Mouse (Mus musculus): ENCODE data around the gene Gm11273. TPM values are rescaled to one million over a fixed set of nuclear protein-coding genes. Genes with fewer than 3 reads are reported as not detected.
A peak's percentile ranks its signal among the peaks of the same experiment; 100 is the strongest.

Gm11273 gene
- polyA plus RNA-seq, 1 experiment, result 33.7 TPM

DNA sequence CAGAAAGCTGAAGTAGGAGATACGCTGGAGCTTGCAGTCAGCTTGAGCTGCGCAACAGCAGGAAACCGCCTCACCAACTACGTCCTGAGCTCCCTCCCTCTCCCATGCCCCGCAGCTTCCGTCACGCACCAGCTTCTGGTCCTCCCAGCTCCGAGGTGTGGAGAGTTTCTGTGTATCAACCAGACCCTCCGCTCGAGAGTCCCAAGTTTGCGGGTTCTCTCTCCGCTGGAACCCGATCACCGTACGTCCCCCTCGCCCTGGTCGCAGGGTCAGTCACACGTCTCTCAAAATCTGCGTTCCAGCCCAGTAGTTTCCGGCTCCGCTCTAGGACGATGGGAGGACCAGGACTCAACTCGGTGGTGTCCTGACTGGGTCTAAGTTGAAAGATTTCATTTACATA is 47.8 kb downstream of the Gm11273 start, which contains the start of gene Zscan26:
TSS of gene Zscan26 (minus strand) at position 282 of the 400 bp plus-strand sequence.
- DNase-seq (ENCODE audit: low read depth, low spot score), result peak; percentile 80
- WGBS, result under 1% methylated on average over 23 of the region's 23 CpGs

GRCm38 (mm10) chr13:21453042-21453441 is 48.2 kb downstream of the Gm11273 start:
- no peak for DNase-seq (ENCODE audit: low read depth, low spot score)
- whole genome bisulfite sequencing, result under 1% methylated on average over 13 of the region's 13 CpGs

Other genes with a start within 250 kb of the Gm11273 start
- gene Gpx5, start 208.7 kb downstream of the Gm11273 start, polyA plus RNA-seq (2012; rRNA removed), result 0.53 and 1.4 TPM in 2 replicates
- not detected in 2 replicates for gene Gpx6, start 189.3 kb downstream of the Gm11273 start, polyA plus RNA-seq (2012; rRNA removed)
- gene Olfr1367, start 154.5 kb downstream of the Gm11273 start, polyA plus RNA-seq (2012; rRNA removed), result not detected in 2 replicates
- gene Zscan12, start 138.6 kb downstream of the Gm11273 start, polyA plus RNA-seq (2012; rRNA removed), result 0.78 and 0.86 TPM in 2 replicates
- gene Zkscan3, start 98.7 kb downstream of the Gm11273 start, polyA plus RNA-seq (2012; rRNA removed), result 11.2 and 21.9 TPM in 2 replicates
- 0.27 and 0.70 TPM in 2 replicates for gene Pgbd1, start 60.4 kb downstream of the Gm11273 start, polyA plus RNA-seq (2012; rRNA removed)
- 8.3 and 11.0 TPM in 2 replicates for gene Zscan26, start 47.7 kb downstream of the Gm11273 start, polyA plus RNA-seq (2012; rRNA removed)
- gene Nkapl, start 32.9 kb downstream of the Gm11273 start, polyA plus RNA-seq (2012; rRNA removed), result 0.10 TPM in 1 of 2 replicates, not detected in the other
- gene Zkscan4, start 22.5 kb downstream of the Gm11273 start, polyA plus RNA-seq (2012; rRNA removed), result 0.21 and 0.44 TPM in 2 replicates
- gene Gm10065, start 22.0 kb downstream of the Gm11273 start, polyA plus RNA-seq (2012; rRNA removed), result not detected in 2 replicates
- 0.08 and 0.09 TPM in 2 replicates for gene AK157302, start 6.2 kb downstream of the Gm11273 start, polyA plus RNA-seq (2012; rRNA removed)
- gene Zkscan8, start 29.7 kb upstream of the Gm11273 start, polyA plus RNA-seq (2012; rRNA removed), result 1.7 and 2.7 TPM in 2 replicates
- gene Olfr1366, start 41.4 kb upstream of the Gm11273 start, polyA plus RNA-seq (2012; rRNA removed), result not detected in 2 replicates
- gene Olfr1535, start 58.5 kb upstream of the Gm11273 start, polyA plus RNA-seq (2012; rRNA removed), result not detected in 2 replicates
- gene Olfr1364, start 80.3 kb upstream of the Gm11273 start, polyA plus RNA-seq (2012; rRNA removed), result not detected in 2 replicates
- gene Olfr1362, start 112.6 kb upstream of the Gm11273 start, polyA plus RNA-seq (2012; rRNA removed), result not detected in 2 replicates
- not detected in 2 replicates for gene Olfr11, start 141.1 kb upstream of the Gm11273 start, polyA plus RNA-seq (2012; rRNA removed)
- gene Olfr1361, start 162.0 kb upstream of the Gm11273 start, polyA plus RNA-seq (2012; rRNA removed), result not detected in 2 replicates
- not detected in 2 replicates for gene Olfr1360, start 176.0 kb upstream of the Gm11273 start, polyA plus RNA-seq (2012; rRNA removed)
- gene Olfr1359, start 196.7 kb upstream of the Gm11273 start, polyA plus RNA-seq (2012; rRNA removed), result not detected in 2 replicates
- 14.2 and 16.3 TPM in 2 replicates for gene Hist1h2bl, start 214.7 kb upstream of the Gm11273 start, polyA plus RNA-seq (2012; rRNA removed)
- gene Hist1h2ai, start 215.0 kb upstream of the Gm11273 start, polyA plus RNA-seq (2012; rRNA removed), result 23.0 and 39.3 TPM in 2 replicates
- gene Hist1h3h, start 216.2 kb upstream of the Gm11273 start, polyA plus RNA-seq (2012; rRNA removed), result 33.4 and 59.9 TPM in 2 replicates
- gene Hist1h2bm, start 220.6 kb upstream of the Gm11273 start, polyA plus RNA-seq (2012; rRNA removed), result 4.5 and 5.5 TPM in 2 replicates
- gene Hist1h4j, start 233.6 kb upstream of the Gm11273 start, polyA plus RNA-seq (2012; rRNA removed), result 3.6 and 5.5 TPM in 2 replicates
- gene Hist1h4k, start 249.1 kb upstream of the Gm11273 start, polyA plus RNA-seq (2012; rRNA removed), result 44.1 and 68.7 TPM in 2 replicates